Mouse (Mus musculus) stomach, postnatal 0 days (tissue): ENCODE measurements around the gene Tmod1. TPM values are rescaled to one million over a fixed set of nuclear protein-coding genes. Genes with fewer than 3 reads are reported as not detected.

Experiments
- ATAC-seq: fragments of 200-750 bp; cut with Nextera tagmentation; 2 replicates; pipeline ENCODE4 v1.8.0; 2017; ENCODE audit not compliant: low FRiP score, low TSS enrichment
- DNase-seq: peaks from one replicate; pipeline ENCODE4 v3.0.0-alpha.2; 2016; ENCODE audit warnings: low spot score
- H3K27ac ChIP-seq: fragments of 300-500 bp; sonication (generic); replicated peaks from 2 replicates; pipeline ENCODE4 v1.5.1; 2014; ENCODE audit warnings: mild to moderate bottlenecking, control low read depth
- H3K27me3 ChIP-seq: fragments of 300-500 bp; sonication (generic); 2 replicates; pipeline ENCODE4 v1.6.1; 2014; ENCODE audit warnings: low read length; ENCODE audit not compliant: control insufficient read depth, insufficient read depth
- H3K36me3 ChIP-seq: fragments of 300-500 bp; sonication (generic); 2 replicates; pipeline ENCODE4 v1.6.1; 2014; ENCODE audit warnings: low read length, mixed read lengths; ENCODE audit not compliant: control insufficient read depth, insufficient read depth
- H3K4me1 ChIP-seq: fragments of 300-500 bp; sonication (generic); replicated peaks from 2 replicates; pipeline ENCODE4 v1.6.1; 2014; ENCODE audit warnings: antibody characterized with exemption; ENCODE audit not compliant: control insufficient read depth, insufficient read depth
- H3K4me2 ChIP-seq: fragments of 300-500 bp; sonication (generic); replicated peaks from 2 replicates; pipeline ENCODE4 v1.6.1; 2014; ENCODE audit warnings: low read depth, mild to moderate bottlenecking, control low read depth, moderate library complexity
- H3K4me3 ChIP-seq: fragments of 300-500 bp; sonication (generic); 2 replicates; pipeline ENCODE4 v1.5.1; 2014; ENCODE audit warnings: low read depth, low read length, control low read depth
- H3K9ac ChIP-seq: fragments of 300-500 bp; sonication (generic); 2 replicates; pipeline ENCODE4 v1.6.1; 2014; ENCODE audit warnings: mild to moderate bottlenecking, low read length, control low read depth, mixed read lengths
- H3K9me3 ChIP-seq: fragments of 300-500 bp; sonication (generic); 2 replicates; pipeline ENCODE4 v1.6.1; 2016; ENCODE audit warnings: low read length; ENCODE audit not compliant: control insufficient read depth
- CTCF ChIP-seq: IDR thresholded peaks from 2 replicates; pipeline ENCODE4 v1.5.1; 2016; ENCODE audit warnings: antibody characterized with exemption, low read depth, mild to moderate bottlenecking, moderate library complexity
- EP300 ChIP-seq: optimal IDR thresholded peaks from 2 replicates; pipeline ENCODE3; 2016; ENCODE audit warnings: antibody characterized with exemption
- WGBS: fragments of 180-500 bp; shearing (Covaris S2); extraction: QIAGEN DNeasy Blood & Tissue Kit; methylation state at CpG from one replicate; pipeline ENCODE4 v1.1.7; 2014; 5-methylcytosine and 5-hydroxymethylcytosine counted together
- polyA plus RNA-seq: library from polyadenylated mRNA; unstranded; fragments of >200 nt; fragmentation: Nextera tagmentation; extraction: Ambion mirVana; gene quantifications from 2 replicates; pipeline ENCODE4 v1.2.1, GENCODE M21; 2015

Gene Tmod1
- polyA plus RNA-seq, result 3.2 and 3.4 TPM in 2 replicates

DNA sequence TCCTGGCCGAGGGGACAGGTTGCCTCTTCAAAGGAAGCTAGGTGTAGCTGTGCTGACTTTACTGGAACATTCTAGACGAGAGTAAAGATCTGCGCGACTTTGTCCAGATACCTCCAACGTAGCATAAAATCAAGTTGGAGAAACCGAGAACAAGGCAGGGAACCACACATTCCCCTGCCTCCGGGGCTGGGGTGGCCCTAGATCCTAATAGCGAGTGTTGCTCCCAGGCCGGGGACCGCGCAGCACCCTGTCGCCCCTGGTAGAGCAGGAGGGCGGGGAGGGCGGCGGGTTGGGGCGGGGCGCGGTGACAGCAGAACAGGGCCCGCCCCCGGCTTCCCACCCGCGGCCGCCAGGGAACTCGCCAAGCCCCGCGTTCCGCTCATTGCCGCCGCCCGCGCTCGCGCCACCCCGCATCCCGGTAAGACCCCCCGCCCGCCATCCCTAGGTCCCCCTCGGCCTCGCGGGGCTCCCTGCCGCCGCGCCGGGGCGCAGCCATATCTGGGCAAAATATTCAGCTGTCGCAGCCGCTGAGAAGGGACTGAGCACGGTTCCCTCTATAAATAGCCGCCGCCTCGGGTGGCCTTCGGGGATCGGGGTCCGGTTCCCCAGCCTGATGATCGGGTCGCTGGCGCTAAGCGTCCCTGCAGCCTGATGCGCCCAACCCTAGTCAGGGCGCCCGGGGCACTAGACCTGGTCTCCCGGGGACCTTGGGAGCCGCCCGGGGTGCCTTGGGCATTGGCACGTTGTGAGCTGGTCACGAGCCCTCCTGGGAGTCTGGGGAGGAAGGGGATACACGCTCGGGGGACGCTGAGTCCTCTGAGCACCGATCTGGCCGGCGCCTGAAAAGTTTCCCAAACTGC is at the start of gene Tmod1:
TSS of gene Tmod1 (plus strand) at position 44 of the 860 bp plus-strand sequence.
- H3K27ac ChIP-seq, result no peak within 1 kb of the TSS
- no peaks in the 10 kb centered on the region for H3K4me1 ChIP-seq
- no peaks in the 10 kb centered on the region for H3K9me3 ChIP-seq
- TF ChIP-seq CTCF, result no peak; the same call in 1 of the 2 replicates
- no peak for TF ChIP-seq EP300
- no peaks in the 10 kb centered on the region for H3K27me3 ChIP-seq
- ATAC-seq (peak; percentile 67), DNase-seq (peak; percentile 72)
- H3K36me3 ChIP-seq, result no peaks in the 10 kb centered on the region
- WGBS, result under 1% methylated on average over 68 of the region's 72 CpGs
- peak within 1 kb of the TSS; percentile 59 for H3K9ac ChIP-seq
- H3K4me2 ChIP-seq, result peak within 1 kb of the TSS; percentile 97
- H3K4me3 ChIP-seq, result peak within 1 kb of the TSS; percentile 58

DNA sequence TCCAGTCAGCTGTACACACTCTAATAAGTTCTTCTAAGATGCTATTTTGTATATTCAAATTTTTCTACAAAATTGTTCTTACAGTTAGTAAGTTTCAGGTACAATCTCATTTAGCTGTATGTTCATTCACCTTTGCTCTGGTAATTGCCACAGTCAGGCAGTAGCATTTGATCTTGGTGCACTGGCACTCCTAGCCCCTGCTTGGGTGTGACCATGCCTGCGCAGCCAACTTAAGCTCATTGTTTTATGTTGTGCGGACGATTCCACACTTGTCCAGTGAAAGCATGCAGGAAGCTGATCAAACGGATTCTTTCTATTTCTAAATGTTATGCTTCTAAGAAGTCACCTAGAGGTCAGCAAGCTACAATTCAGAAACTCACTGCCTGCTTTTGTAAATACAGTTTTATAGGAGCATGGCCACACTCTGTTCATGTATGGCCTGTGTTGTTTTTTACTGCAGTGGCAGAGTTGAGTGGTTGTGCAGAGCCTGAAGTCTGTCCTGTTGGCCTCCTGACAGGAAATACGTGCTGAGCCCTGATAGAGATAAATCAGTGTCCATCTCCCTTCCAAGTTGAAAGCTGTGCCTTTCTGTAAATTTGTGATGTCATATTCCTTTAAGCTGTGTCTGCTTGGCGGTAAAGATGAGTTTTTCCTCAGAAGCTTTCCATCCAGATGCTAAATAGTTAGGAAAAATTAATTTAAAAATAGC is 48.2 kb upstream of the Tmod1 start:
- 0 out of 2 replicates have a peak, but pooled peaks cover 2% of the 10 kb centered on the region for H3K4me1 ChIP-seq
- no peaks in the 10 kb centered on the region for H3K27me3 ChIP-seq
- WGBS, result 17% methylated on average over 6 of the region's 6 CpGs
- no peak overlapping the region for H3K4me3 ChIP-seq
- H3K36me3 ChIP-seq, result no peaks in the 10 kb centered on the region
- no peak for DNase-seq
- H3K4me2 ChIP-seq, result no peak overlapping the region
- ATAC-seq, result no peak
- TF ChIP-seq EP300 (no peak), CTCF (no peak)
- H3K9ac ChIP-seq, result no peak overlapping the region
- no peak overlapping the region for H3K27ac ChIP-seq
- no peaks in the 10 kb centered on the region for H3K9me3 ChIP-seq

DNA sequence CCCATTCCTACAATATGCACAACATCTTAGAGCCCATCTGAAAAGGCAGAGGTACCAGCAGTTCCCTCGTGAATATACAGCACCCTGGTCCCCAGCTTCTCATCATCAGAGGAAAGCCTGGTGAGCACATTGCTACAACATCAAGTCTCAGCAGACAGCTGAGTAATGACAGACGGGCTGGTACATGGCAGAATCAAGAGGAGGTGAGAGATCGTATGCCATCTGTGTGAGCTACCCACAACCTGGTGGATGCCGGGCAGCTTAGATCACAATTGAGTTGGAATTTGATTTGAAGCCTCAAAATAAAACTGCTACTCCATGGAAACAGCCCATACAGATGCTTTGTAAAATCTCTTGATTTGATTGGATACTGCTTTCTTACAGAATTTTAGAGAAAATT is 40.2 kb upstream of the Tmod1 start:
- 78% methylated on average over 4 of the region's 4 CpGs for WGBS
- Histone ChIP-seq H3K9me3 (no peaks in the 10 kb centered on the region), H3K27ac (no peak overlapping the region), H3K4me2 (no peak overlapping the region), H3K27me3 (no peaks in the 10 kb centered on the region), H3K36me3 (no peaks in the 10 kb centered on the region; the same call in 1 of the 2 replicates), H3K9ac (no peak overlapping the region), H3K4me1 (no peaks in the 10 kb centered on the region), H3K4me3 (no peak overlapping the region)
- no peak for DNase-seq
- TF ChIP-seq EP300 (no peak), CTCF (no peak)
- no peak for ATAC-seq

DNA sequence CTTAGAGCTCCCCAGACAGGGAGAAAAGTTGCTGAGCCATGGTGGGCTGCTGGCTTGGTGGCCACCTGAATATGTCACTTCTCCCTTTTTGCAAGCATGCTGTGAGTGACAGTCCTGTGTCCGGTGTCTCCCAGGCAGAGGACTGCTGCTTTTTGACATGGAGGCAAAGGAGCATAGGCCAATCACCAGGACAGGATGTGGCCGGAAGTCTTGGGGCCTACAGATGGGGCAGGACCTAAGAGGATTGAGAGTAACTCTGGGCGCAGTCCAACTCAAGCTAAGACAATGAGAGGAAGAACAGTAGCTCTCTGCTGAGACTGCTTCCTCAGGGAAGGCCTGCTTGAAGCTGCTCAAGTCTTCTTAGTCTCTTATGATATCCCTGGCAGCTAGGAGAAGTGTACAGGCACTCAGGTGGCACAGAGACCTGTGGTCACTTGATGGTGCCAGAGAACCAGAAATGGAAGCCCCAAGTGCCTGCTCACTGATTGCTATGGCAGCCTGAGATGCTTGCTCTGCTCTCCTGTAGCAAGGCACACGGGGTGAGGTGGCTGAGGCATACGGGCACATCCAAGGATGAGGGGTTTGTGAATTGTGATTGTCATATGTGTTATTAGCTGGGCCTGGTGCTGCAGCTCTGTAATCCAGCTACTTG is 30.5 kb upstream of the Tmod1 start:
- no peak overlapping the region for H3K27ac ChIP-seq
- H3K4me3 ChIP-seq, result no peak overlapping the region
- H3K36me3 ChIP-seq, result peaks cover 12% of the 10 kb centered on the region
- no peaks in the 10 kb centered on the region for H3K9me3 ChIP-seq
- DNase-seq (no peak), ATAC-seq (no peak)
- 0 out of 2 replicates have a peak, but pooled peaks have one; percentile 9 for TF ChIP-seq CTCF
- TF ChIP-seq EP300, result no peak
- 82% methylated on average over 5 of the region's 5 CpGs for WGBS
- no peak overlapping the region for H3K4me2 ChIP-seq
- no peaks in the 10 kb centered on the region for H3K4me1 ChIP-seq
- no peaks in the 10 kb centered on the region for H3K27me3 ChIP-seq
- H3K9ac ChIP-seq, result no peak overlapping the region

DNA sequence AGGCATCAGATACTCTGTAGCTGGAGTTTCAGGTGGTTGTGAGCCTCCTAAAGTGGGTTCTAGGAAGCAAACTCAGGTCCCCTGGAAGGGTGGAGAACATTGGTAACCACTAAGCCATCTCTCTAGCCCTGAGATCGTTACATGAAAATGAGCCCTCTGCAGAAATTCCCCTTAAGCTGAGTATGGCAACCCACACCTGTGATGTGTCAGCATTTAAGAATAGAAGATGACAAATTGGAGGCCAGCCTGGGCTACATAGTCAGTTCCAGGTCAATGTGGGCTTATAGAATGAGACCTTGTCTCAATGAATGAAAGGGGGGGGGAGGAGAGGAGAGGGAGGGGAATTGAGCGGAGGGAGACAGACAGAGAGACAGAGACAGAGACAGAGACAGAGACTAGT is 27.0 kb upstream of the Tmod1 start:
- no peak for DNase-seq
- Histone ChIP-seq H3K27ac (no peak overlapping the region), H3K4me2 (no peak overlapping the region), H3K4me3 (no peak overlapping the region), H3K9ac (no peak overlapping the region), H3K4me1 (no peaks in the 10 kb centered on the region), H3K36me3 (peaks cover 6% of the 10 kb centered on the region; the same call in 1 of the 2 replicates), H3K27me3 (no peaks in the 10 kb centered on the region), H3K9me3 (no peaks in the 10 kb centered on the region)
- 75% methylated on average over 2 of the region's 2 CpGs for WGBS
- TF ChIP-seq EP300 (no peak), CTCF (no peak)
- no peak for ATAC-seq
